Mouse (Mus musculus) layer of hippocampus, adult 9-11 months (tissue): ENCODE measurements at regions not wholly inside any gene's neighbourhood (a gene's known extent, or its start where the extent isn't known, plus 50 kb on each side); places are given as distances from the start of the nearest gene placed in this dataset.

ENCODE experiments used
- DNase-seq: peaks from one replicate; pipeline ENCODE4 v3.0.0; 2022

GRCm38 (mm10) chr7:70640574-70640973 is 274.0 kb upstream of the Nr2f2 start:
- DNase-seq: no peak

- no peak for DNase-seq
Measured at GRCm38 (mm10) chr7:70638161-70638560, 271.6 kb upstream of the Nr2f2 start.

DNA sequence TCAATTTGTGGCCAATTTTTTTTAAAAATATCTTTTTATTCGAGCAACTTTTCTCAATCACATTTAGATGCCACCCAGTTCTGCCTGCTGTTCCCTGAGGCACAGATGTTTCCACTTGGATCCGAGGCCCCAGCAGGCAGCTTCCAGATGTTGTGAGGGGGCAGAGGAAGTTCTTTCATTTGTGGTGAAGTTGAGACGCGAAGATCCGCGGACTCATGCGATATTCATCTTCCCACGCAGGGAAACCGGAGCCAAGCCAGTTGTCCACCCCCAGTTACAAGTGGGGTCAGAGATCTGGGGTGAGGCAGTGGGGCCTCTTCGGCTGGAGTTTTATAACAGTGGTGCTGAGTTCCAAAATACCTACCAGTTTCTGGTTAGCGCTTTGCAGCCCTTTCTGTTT is 267.5 kb upstream of the Nr2f2 start:
- no peak for DNase-seq

GRCm38 (mm10) chr7:70633577-70633976 is 267.0 kb upstream of the Nr2f2 start:
- DNase-seq: no peak

GRCm38 (mm10) chr7:70625643-70626231 is 259.2 kb upstream of the Nr2f2 start:
- DNase-seq: no peak

DNA sequence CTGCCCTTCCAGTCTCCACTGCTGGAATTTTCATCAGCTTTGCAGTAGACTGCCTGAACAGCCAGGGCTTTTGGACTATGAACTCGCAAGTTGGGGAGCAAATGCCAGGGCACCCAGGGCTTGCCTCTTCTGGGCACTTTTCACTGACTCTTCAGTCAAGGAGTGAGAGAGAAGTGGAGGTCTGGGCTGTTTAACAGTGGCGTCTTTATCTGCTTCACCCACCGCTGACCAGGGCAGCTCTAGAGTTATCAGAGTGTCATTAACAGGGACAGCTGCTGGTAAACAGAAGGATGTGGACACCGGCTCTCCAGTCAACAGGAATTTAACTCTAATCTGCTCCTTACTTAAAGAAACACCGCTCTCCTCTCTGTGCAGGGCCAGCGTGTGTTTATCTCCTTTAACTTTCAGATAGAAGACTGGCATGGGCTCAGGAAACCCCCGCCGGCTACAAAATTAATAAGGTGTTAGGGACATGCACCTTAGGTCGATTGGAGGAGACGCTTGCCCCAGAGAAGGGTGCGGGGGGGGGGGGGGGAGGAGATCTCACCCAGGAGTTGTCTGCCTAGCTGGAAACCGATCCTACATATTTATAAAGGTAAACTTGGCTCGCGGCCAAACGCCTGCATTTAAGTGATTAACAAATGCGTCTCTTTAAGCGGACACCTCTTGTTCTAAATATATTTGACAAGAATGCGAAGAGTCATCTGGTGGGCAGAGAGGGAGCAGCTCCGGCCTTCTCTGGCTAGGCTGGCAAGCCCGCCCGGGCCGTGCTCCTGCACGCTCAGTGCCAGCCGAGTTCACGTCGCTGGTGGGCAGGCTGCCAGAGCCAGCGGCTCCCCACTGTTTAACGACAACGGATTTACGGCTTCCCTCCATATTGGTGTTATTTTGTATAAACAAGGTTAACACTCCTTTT is 258.4 kb upstream of the Nr2f2 start:
- DNase-seq: no peak

GRCm38 (mm10) chr7:70624031-70624726 is 257.6 kb upstream of the Nr2f2 start:
- DNase-seq: no peak

DNA sequence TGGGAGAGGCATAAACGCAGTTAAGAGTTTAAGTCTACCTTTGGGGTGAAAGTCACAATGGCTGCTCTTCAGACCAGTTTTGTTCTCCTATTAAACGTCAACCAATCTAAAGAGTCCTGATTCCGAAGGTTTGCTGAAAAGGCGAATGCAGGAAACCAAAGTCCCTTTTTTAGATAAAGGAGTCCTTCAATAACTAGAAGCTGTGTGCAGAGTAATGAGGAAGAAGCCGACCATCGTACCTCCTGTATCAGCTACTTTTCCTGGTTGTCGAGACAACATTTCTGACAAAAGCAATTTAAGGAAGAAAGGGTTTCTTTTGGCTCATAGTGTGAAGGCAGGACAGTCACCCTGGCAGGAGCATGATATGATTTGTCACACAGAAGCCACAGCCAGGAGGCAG is 252.9 kb upstream of the Nr2f2 start:
- DNase-seq: no peak

- DNase-seq: no peak
Measured at GRCm38 (mm10) chr7:70618270-70618669, 251.7 kb upstream of the Nr2f2 start.

DNA sequence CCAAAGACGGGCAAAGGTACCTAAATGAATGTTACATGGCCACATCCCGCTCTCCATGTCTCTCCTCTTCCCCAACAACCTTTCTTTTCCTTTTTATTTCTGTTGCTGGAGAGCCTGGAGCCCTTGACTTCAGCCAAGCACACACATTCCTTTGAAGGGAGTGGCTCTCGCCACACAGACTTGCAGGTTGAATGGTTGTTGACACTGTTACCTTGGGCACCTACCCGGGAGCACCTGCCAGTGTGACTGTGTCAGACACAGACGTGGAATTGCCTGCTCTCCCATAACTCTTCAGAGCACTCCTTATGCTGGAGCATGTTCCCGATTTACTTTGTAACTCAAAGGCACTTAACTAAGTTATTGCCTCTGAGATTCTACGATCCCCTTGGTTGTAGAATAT is 240.0 kb upstream of the Nr2f2 start:
- DNase-seq: no peak

DNA sequence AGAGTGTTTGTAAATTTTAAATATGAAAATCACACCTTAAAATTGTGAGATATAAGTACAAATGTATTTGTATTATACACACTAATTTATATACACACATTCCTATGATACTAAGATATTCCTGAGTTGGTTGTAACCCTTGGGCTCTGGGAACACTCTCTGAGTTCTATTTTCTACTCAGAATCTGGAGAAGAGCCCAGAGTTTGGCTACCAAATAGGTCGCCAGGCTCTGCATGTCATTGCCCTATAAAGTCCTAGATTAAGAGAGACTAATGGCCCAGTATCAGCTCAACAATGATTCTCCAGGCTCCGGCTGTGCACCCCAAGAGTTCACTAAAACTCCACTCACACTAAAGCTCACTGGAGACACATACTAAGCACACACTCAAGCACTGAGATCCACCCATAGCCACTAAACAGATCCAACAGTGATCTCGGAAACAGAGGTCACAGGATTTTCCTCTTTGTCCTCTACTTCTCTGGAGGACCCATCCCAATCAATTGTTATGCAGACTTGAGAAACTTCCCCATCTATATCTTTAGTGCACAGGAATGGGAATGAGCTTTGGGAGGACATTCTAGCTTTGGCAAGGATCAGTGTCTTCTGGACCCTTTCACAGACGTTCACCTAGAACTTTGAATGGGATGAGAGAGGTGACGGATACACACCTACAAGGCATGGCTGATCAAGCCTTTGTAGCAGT is 238.1 kb upstream of the Nr2f2 start:
- no peak for DNase-seq

DNA sequence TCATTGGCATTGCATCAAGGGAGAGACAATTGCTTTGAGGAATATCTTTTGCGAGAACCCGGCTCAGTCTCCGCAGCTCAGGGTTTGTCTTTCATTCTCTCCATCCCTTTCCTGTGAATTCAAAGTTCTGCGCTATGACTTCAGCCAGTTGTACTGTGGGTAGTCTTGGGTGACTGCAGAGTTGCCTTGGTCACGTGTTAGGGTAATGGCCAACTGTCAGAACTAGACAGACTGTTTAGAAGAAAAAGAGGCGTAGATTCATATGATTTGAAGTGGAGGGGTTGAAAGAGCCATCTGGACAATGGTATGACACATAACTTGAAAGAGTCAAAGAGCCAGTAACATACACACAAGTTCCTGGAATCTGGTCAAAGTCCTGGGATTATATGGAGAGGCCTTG is 226.5 kb upstream of the Nr2f2 start:
- no peak for DNase-seq

DNA sequence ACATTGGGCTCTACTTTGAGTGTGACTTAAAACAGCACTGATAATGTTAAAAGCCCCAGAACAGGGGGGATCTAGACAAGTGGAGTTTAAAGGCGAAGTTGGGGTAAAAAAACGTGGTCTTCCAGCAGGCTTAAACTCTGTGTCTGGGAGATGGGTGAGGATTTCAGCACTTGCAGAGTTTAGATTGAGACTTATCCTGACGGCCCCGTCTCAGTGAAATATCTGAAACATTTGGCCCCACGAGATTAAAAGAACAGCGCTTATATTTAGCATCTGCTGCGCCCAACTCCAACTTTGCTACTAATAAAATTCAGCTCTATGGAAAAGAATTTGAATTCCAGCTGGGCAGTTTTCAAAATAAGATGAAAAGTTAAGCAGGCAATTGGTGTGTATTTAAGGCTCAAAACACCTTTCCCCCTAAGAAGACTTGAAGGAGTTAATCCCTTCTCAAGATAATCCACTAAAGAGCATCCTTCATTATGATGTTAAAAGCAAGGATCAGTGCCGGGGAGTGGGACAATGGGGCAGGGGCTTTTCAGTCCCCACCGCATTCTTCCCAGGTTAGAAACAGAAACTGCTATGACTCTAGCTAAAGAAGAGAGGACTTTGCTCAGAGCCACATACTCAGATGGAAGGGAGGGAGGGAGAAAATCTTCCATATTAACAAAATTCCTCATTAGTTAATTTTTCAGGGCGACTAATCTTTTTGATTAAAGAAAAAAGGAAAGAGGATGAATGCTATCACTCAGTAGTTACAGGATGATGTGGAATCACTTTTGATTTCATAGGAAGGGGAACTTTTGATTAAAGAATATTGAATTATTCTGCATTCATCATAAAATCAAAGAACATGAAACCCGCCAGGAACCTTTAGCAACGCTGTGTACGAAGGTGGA is 225.1 kb upstream of the Nr2f2 start:
- DNase-seq: no peak

GRCm38 (mm10) chr7:70589713-70590112 is 223.2 kb upstream of the Nr2f2 start:
- DNase-seq: no peak

- no peak for DNase-seq
Measured at GRCm38 (mm10) chr7:70588061-70588460, 221.5 kb upstream of the Nr2f2 start.

DNA sequence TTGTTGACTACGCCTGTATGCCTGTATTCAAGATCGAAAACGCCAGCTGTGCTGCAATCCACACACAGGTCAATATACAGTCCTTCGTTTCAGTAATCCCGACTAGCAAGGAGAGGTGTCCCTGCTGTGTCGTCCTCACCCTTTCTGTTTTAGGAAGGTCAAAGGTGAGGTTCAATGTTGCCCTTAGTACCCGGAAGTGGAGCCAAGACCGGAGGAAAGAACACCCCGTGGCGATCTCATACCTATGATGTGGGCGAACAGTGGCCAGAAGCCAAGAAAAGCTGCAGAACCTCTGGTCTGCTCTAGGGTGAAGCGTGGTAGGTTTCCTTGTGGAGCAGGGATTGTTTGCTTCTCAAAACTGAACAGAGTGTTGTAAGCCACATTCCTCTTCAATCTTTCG is 217.9 kb upstream of the Nr2f2 start:
- DNase-seq: no peak

DNA sequence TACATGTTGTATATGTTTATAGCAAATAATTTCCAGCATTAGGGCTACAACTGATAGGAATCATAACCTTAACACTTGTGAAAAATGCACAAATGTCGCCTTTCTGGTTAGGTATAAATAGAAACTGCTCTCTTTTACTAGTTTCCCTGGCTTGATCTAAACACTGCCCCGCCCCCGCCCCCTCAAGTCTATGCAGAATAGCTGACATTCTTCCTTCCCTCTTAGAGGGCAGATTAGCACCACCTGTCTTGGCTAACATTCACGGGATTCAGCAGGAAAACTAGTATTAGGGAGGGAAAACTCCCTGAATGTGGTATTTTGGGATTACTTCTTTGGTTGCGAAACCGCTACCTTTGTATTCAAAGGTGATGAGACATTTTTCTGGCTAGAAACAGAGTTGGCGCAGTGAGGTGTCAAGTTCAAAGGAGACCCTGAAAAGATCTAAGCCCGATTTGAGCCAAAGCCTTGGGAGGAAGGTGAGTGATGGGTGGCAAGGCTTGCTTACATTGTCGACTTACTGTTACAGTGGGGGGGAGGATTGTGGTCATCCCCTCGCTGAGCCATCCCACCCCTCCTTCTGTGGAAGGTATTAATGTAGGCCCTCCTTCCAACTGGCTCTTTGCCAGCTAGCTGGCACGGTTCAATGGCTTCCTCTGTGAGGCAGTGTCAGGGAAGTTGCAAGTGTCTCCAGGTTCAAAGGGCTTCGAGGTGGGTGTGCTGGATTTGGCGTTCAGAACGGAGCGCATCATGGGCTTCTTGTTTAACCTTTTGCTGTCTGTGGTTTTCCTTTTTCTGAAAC is 209.8 kb upstream of the Nr2f2 start:
- DNase-seq: no peak

- no peak for DNase-seq
Measured at GRCm38 (mm10) chr7:70575614-70576013, 209.1 kb upstream of the Nr2f2 start.

- no peak for DNase-seq
Measured at GRCm38 (mm10) chr7:70574194-70574593, 207.7 kb upstream of the Nr2f2 start.

DNA sequence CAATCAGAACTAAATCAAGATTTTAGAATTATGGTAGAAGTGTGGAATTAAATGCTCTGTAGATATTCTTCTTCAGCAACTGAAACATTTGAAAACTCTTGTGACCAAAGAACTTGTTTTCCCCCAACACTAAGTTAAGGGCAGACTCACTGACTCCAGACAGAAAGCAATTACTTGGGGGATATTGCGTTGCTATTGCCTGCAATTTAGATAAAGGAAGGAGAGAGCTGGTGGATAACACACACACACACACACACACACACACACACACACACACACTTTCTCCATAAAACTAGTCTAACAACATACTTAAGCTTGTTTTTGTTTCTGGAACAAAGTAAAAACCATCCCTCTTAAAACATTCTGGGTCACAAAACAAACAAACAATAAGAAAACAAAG is 198.5 kb upstream of the Nr2f2 start:
- no peak for DNase-seq

GRCm38 (mm10) chr7:70548936-70549450 is 182.5 kb upstream of the Nr2f2 start:
- no peak for DNase-seq
